Mouse (Mus musculus) cerebellum, adult 11 months (tissue): ENCODE results near the gene Hnrnpm.
"Not testable (repeated sequence)": the region's sequence is repeated elsewhere in the genome, so short reads cannot be mapped to it uniquely, and the experiment has no call there.

ENCODE experiments used
- DNase-seq: peaks from one replicate; pipeline ENCODE4 v3.0.0; 2022

The Hnrnpm gene

DNA sequence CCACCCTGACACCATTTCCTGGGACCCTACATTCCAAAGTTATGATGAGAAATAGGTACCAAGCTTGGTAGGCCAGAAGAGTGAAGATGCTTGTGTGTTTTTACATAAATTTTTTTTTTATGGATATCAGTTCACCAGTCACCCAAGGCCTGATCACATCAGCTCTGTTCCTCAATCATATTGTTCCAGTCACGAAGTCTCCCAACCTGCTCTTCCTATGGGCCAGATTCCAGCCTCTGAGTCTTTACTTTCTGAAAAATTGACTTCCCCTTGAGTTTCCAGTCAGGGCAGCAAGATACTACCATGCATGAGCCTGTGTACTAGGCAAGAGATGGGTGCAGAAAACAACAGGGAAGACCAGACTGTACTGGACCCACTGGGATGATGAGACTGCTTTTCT is at the start of gene Hnrnpm:
Gene Hnrnpm, minus strand, starts transcription at position 101 of the 400 bp plus-strand sequence.
- DNase-seq: no peak

DNA sequence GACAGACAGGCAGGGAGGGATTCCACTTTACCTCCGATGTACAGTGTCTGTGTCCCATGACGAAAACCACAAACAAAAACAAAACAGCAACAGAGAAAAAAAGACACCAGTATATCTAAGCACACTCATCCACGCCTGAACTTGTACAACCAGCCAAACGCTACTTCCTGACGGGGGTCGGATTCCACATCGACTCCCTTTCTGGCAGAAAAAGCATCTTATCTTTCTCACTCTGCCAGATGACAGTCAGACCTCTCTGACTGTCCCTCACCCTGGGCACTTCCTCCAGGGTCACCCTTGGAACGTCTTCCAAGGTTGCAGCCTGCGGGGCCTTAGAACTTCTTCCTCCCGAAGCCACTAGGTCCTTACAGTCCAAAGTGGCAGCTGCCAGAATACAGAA is 46.9 kb upstream of the Hnrnpm start:
- DNase-seq: not testable (repeated sequence)

DNA sequence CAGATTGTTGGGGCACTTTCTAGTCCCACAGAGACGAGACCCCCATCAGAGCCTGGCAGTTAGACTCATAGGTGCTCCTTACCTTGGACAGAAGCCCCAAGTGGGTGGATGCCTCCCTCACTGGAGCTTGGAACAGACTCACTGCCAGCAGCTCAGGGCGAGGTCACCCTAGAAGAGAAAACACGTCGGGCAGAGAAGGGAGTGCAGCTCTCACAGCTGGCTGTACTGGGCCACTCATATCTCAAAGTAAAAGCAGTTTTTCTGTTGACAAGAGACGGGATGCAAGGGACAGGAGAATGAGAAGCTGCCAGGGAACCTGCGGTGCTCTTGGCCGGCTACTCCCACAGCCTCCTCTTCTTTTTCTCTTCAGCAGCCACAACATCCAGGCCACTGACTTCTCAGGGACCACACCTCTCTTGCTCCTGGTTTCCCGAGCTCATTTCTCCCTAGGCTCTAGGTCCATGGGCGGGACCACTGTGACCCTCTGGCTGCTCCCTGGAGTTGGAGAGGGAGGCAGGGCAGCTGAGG is 46.0 kb upstream of the Hnrnpm start:
- DNase-seq: not testable (repeated sequence)

DNA sequence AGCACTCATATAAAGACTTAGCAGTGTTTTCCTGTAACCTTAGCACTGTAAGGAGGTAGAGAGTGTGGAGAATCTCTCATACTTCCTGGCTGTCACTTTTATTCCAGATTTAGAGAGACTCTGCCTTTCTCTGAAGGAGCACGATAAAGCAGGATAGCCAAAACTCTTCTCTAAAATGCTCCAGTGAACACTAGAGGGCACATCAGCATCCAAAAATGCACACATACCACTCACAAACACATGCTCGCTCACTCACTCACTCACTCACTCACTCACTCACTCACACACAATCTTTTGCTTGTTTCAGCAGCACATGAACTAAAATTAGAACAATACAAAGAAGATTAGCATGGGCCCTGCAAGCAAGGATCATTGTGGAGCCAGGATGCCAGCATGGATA is 42.6 kb upstream of the Hnrnpm start:
- DNase-seq: no peak

DNA sequence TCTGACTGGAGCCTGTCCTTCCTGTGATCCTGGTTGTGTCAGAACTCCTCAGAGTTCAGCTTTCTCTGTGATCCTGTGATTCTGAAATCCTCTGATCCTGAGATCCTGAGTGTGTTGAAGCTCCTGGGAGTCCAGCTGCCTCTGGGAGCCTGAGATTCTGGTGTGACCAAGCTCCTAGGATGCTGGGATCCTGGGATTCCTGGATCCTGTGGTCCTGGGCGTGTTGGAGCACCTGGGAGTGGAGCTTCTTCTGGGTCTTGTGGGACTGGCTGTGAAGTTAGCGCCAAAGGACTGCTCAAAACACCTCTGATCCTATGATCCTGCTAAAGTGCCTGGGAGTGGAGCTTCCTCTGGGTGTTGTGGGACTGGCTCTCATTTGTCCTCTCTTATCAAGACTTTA is 41.7 kb upstream of the Hnrnpm start:
- no peak for DNase-seq

DNA sequence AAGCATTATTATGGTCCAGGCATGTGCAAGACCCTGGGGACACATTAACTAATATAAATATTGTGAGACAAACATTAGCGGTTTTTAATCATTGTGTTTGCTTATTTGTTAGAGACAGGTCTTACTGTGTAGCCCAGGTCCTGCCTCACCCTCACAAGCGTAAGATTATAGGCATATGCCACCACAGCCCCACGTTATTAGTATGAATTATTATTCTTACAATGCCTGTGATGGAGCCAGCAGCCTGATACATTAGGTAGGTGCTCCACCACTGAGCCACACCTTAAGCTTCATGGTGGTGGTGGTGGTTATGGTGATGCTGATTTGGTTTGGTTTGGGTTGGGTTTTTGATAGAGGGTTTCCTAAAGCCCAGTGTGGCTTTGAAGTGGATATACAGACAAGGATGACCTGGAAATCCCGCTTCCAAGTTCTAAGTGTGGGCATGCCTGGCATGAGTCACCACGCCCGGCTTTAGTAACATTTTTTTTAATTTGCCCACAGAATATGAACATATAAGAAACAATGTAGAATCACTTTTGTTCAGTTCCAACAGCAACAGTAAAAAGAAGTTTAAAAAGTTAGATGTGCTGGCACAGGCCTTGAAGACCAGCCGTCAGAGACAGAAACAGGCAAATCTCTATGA is 33.2 kb upstream of the Hnrnpm start:
- no peak for DNase-seq

DNA sequence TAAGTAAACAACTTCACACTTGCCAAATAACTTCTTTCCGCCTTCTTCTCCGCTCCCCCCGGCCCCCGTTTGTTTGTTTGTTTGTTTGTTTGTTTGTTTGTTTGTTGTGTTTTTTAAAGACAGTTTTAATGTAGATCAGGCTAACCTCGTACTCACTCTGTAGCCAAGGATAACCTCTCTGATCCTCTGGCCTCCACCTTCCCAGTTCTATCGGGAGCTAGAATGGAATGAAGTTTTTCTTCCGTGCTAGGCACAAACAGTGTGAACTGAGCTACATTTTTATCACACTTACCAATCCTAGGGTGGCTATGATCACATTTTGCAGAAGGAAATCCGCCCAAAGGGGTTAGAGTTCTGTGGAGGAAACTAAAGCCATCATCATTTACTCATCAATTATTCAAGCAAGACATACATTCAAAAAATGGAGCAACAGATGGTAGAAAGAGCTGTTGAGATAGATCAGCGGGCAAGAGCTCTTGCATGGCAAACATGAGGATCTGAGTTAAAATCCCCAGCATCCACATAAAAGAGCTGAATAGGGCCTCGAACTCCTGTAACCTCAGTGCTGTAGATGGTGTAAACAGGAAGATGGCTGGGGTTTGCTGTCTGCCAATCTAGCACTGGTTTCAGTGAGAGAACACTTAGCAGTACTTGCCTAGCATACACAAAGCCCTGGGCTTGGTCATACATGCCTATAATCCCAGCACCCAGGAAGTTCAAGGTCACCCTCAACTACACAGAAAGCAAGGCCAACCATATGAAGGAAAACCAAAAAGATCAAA is 32.5 kb upstream of the Hnrnpm start:
- no peak for DNase-seq

DNA sequence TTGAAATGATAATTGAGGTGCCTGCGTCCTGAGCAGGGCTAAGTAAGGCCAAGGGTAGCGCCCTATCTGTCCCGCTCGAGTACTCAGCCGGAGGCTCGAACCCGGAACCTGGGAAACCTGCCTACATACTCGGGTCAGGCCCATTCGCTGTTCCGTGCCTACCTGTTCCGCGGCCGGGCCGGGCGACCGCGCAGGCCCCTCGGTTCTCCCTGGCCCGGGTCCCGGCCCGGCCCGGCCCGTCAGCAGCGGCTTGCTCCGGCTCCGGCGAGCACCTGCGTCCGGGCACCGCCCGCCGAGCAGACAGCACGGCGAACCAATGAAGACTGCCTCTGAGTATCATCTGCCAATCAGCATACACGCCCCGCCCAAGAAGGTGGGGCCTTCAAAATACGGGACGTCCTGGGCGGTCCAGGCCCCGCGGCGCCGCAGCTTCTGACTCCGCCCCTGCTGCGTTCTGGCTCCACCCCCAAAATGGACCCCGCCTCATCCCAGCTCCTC is 31.8 kb upstream of the Hnrnpm start, which contains the start of gene March2:
Gene March2, minus strand, starts transcription at position 287 of the 498 bp plus-strand sequence.
- DNase-seq: peak; percentile 96

DNA sequence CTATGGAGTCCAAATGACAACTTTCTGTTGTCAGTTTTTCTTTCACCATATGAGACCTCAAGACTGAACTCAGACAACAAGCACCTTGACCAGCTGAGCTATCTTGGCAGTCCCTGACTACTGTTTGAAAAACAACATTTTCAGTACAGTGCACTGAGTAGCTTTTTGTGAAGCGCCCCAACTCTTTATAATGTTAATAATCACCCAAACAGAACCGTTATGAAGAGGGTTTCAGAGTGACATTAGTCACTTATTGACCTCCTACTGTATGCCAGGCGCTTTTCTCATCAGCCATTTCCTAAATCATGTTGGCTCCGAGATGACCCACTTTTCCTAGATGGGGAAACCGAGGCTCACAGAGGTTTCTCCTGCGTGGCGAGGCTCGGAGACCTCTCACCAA is 31.3 kb upstream of the Hnrnpm start:
- no peak for DNase-seq

DNA sequence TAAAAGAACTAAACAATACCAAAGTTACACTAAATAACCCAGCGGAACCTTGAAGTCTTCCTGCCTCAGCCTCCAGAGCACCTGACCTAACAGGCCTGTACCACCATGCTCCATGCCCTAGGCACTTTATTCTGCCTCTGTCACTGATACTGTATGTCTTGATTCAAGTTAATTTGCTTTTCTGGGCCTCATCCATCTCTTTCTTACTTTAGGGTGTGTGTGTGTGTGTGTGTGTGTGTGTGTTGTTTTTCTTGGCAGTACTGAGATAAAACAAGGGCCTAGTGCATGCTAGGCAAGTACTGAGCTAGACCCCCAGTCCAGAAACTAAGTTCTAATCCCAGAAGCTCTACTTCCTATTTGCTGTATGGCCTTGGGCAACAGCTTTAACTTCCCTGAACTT is 30.6 kb upstream of the Hnrnpm start:
- DNase-seq: no peak

DNA sequence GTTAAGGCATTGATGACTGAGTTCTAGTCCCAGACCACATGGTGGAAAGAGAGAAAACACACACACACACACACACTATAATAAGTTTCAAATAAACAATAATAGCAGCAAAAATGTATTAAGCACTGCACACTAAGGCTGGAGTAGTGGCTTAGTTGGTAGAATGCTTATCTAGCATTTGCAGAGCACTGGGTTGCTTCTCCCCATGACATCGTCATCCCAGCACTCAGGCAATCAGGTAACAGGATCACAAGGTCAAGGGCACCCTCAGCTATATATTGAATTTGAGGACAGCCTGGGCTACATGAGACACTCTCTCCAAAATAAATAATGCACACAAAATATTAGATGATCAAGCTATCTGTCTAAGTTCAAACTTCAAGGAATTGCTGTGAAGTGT is 28.1 kb upstream of the Hnrnpm start:
- no peak for DNase-seq

DNA sequence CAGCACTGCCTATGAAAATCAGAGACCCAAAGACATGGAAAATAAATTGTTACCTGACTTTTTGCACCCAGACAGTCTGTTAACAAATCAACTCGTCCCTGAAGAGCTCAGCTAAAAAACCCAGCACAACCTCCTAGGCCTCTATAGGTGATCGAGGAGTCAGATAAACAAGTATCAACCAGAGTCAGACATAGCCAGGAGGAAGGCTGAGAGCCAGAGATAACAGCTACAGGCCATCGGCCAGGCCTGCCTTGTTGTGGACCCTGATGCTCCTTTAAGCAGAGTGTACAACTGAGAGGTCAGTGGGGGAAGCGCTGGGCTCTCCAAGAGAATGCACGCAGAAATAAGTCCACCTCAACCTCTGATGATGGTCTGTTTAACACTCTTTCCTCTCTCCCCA is 26.6 kb upstream of the Hnrnpm start:
- no peak for DNase-seq

DNA sequence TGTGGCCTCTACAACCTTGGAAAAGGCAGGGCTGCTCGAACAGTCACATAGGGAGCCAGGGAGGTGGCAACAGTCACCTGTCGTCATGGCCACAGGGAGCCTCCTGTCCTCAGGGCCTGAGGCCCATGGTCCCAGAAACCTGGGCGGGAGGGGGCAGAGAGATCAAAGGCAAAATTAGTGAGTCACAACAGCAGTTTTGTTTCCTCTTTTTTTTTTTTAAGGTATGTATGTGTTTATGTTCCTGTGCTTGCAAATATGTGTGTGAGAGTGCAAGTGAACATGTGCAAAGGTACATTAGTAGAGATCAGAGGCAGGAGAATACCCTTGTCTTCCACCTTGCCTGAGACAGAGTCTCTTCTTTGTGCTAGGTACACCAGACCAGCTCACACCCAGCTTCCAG is 23.2 kb upstream of the Hnrnpm start:
- DNase-seq: no peak

DNA sequence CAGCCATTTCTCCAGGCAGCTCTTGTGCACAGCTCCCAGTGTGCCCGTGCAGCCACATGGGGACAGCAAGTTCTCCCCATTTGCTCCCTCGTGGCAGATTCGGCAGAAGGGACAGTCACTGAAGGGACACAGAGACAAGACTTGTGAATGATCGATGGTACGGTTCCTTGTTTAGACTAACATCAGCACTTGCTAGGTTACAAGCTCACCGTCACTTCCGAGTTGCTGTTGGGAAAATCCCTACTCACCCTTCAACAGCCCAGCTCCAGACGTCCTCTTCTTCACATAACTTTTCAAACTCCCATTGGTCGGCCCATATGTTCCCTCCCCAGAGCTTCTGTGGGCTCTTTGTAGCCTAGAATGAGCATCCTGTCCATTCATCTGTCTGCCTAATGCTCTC is 16.4 kb upstream of the Hnrnpm start:
- DNase-seq: no peak

DNA sequence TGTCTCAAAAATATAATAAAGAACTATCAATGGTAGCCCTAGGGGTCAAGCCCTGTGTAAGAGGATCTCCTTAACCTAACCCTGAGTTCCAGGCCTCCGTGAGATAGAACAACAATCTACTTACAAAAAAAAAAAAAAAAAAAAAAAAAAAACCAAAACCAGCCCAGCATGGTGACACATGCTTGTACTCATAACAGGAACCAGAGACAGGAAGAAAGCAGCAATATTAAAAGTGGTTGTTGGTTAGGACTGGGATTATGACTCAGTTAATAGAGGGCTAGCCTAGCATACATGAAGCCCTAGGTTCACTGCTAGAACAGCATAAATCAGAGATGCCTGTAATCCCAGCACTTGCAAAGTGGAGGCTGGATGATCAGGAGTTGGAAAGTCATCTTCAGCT is 15.5 kb upstream of the Hnrnpm start:
- no peak for DNase-seq

DNA sequence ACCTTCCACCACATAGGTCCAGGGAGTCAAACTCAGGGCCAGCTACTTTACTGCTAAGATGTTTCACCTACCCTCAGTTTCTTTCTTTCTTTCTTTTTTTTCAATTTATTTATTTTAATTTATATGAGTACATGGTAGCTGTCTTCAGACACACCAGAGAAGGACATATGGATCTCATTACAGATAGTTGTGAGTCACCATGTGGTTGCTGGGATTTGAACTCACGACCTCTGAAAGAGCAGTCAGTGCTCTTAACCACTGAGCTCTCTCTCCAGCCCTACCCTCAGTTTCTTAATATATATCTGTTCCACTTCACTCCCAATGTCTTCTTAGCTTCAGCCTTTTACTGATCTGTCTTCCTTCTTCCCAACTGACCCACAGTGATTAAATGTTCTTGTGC is 8.8 kb upstream of the Hnrnpm start:
- DNase-seq: no peak

DNA sequence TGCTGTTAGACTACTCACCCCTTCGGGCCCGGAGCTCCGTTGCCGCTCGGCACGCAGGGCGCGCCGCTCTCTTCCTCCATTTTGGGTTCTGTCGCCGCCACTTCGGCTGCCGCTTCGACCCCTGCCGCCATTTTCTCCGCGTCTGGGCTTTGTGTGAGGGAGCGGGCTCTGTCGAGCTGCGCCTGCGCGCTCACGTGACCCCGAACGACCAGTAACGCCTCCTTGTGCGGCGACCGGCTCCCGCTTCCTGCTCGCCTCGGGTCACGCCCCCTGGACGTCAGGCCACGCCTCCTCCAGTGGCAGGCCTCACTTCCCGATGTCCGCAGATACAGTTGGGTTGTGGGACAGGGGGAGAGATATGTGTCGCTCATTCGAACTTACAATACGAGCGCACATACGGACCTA is 1.4 kb downstream of the Hnrnpm start:
- DNase-seq: peak; percentile 96

DNA sequence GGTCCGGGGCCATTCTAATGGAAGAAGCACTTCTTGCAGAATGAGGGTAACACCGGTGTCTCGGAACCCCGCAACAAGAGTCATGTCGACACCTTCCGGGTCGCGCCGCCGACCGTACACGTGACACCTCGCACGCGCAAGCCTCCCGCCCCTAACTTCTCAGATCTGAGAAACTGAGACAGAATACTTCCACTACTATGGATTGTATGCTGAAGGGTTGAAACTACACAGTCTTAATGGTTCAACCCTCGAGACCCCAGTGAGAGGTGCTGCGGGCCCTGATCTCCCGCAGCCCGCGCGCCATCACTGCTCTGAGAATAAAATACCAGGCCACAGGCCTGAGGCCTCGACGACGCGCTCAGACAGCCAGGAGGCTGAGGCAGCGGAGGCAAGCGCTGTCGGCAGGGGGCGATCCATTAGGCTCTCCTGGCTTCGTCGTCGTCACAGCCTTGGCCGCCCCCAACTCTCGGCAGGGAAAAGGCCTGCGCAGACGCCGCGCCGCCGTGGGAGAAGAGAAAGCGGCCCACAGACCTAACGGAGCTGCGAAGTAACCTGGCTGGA is 1.9 kb downstream of the Hnrnpm start:
- DNase-seq: peak; percentile 56

DNA sequence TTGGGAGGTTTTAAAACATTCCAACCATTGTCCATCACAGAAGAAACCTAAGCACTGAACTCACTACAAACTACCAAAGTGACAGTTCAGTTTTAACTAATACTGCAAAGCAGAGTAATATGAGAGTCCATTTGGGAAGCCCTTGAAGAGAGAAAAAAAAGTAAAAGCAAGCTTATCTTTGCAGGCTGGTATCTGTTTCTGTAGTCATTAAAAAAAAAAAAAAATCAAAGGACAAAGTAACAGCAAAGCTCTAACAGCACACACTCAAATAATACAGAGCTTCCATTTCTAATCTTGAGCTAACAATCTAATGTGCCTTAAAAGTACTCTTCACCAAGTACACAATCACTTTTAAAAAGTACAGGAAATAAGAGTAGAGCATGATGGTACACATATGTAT is 4.9 kb downstream of the Hnrnpm start:
- no peak for DNase-seq

DNA sequence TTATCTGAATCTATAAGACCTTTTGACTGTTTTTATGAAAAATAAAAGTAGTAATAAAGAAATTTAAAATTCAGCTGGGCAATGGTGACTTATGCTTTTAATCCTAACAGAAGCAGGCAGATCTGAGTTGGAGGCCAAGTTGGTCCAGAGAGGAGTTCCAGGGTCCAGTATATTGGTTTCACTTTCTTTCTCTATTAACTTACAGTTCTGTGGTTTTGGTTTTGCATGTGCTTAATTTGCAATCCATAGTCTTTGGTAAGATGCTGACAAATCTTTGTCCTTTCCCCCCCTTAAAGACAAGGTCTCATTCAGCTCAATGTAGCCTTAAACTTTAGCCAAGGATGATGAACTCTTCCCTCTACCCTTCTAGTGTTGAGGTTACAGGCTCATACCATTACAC is 7.9 kb downstream of the Hnrnpm start:
- no peak for DNase-seq

DNA sequence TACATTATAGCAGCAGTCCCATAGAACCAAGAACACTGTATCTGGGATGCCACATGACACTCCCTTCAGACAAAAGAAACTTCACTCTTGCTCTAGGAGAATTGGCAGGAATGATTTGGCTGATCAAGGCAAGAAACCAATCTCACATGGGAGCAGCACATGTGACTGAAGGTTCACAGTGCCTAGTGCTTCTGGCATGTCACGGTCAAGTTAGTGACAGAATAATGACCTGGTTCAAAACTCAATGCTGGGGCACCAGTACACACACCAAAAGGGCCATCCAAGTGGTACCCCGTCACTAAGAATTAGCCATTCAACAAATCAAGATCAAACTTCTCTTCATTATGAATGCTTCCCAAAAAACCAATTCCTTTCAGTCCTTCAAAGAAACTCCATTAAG is 10.6 kb downstream of the Hnrnpm start:
- DNase-seq: no peak

DNA sequence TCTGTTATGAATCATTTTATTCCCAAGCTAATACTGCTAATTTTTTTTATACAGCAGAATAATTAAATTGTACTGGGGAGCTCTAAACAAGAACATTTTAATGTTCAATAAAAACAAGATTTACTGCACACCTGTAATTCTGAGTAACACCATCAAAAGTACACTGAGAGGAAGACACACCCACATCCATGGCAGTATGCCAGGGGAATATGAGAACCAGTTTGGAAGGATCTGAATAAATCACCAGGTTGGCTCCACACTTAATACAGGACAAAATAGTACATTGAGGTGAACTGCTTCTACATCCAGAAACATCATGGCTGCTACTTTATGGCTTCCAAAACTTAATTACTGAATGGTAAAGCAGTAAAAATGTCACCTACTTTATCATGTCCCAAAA is 11.2 kb downstream of the Hnrnpm start:
- no peak for DNase-seq

DNA sequence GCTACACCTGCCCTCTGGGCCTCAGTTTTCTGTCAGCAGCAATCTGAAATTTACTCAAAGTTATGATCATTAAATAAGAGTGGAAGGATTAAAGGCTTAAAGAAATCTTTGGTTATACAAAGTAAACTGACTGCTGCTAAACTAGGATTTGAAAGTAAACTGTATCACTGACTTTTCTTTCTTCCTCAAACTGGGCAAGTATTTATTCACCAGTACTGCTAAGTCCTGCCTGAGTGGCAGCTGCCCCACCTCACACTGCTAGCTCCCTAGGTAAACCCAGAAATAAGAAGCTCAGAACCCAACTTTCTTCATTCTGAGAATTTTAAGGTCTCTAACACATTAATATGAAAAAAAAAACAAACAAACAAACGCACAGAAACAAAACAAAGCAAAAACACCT is 12.8 kb downstream of the Hnrnpm start:
- DNase-seq: no peak

DNA sequence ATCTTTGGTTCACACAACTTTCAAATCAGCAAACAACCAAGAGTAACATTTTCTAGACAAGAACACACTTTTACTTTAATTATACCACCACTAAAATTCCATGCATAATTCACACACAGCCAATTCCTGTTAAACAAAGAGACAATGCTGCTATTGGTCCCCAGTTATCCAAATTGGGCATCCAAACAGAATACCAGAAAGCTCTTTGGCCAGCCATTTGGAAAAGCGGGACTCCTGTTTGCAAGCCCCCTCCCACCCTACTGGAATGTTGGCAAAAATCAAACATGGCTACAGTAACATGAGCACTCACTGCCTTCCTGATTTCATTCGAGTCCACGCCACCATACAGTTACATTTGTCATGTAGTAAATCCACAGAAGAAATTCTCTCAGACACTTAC is 17.0 kb downstream of the Hnrnpm start:
- DNase-seq: no peak
